Comparison of ENCODE assay signal across 28 mouse cellular contexts in the genomic region with DNA sequence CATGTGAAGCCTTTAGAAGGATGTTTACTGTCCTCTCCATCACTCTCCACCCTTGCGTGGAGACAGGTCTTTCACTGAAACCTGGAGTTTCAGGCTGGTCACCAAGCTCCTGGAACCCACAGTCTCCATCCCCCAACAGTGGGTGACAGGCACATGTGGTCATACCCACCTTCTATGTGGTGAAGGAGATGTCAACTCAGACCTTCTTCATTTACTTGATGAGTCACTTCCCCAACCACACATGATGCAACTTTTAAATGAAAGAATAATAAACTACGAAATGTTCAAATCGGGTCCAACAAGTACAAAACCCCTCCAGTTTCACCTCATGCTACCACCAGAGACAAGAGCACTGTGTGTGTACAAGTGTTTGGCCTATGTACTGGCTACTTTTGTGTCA. TPM values are rescaled to one million over a fixed set of nuclear protein-coding genes. Genes with fewer than 3 reads are reported as not detected.
DNase-seq lines count a peak whose midpoint lies in the region; ATAC-seq and TF ChIP-seq lines count a peak whose summit lies in the region.
"Had no signal": no experiment of that assay in that cellular context is flagged by ENCODE, and none has a peak within 500 bp of the region (broad histone marks: within the 10 kb centered on the region; RNA-seq: fewer than 3 reads in every experiment).

No protein-coding gene starts in this region.

- TF ChIP-seq POLR2A in CH12.LX (IDR thresholded peaks at IDR 0.05; ENCODE audit: low read depth, low read length): no peak
- no peak for TF ChIP-seq POLR2A in myocyte (IDR thresholded peaks at IDR 0.05; ENCODE audit: insufficient read length, low read depth)

- H3K4me2 ChIP-seq in CH12.LX (ENCODE audit: insufficient read depth, low read depth, poor library complexity, severe bottlenecking): peak overlapping the region; percentile 42; the same call in 1 of the 2 replicates
- peak overlapping the region; percentile 8 for H3K4me2 ChIP-seq in myocyte (ENCODE audit: low read depth)
- no peak overlapping the region for H3K4me2 ChIP-seq in hindbrain, embryonic 16.5 days (ENCODE audit: low read length)
- H3K4me2 ChIP-seq: heart, embryonic 15.5 days; hindbrain, embryonic 15.5 days; limb, embryonic 13.5 days; lung, embryonic 14.5 days; midbrain, embryonic 12.5 days; neural tube, embryonic 12.5 days had no signal

- H3K4me1 ChIP-seq in CH12.LX (ENCODE audit: control insufficient read depth in 1 of 2, insufficient read depth in 2 of 2): peaks cover 6 to 62% of the 10 kb centered on the region in 2 experiments
- H3K4me1 ChIP-seq in hindbrain, embryonic 16.5 days (ENCODE audit: control insufficient read depth, insufficient read depth, low read depth, low read length): peaks cover 18% of the 10 kb centered on the region

- intact Hi-C loops in gastrocnemius, postnatal 36 days (cut with DNase I): no loop called here
- intact Hi-C loops in heart, postnatal 14 days (cut with DNase I): no loop called here

- H3K4me3 ChIP-seq in CH12.LX (replicated peaks in 1 of 3; ENCODE audit: low read depth in 2 of 3, low read length in 2 of 3, poor library complexity in 1 of 3) (no peak overlapping the region), myocyte (no peak overlapping the region)
- no peak overlapping the region for H3K4me3 ChIP-seq in hindbrain, embryonic 16.5 days (ENCODE audit: low read length)
- H3K4me3 ChIP-seq: embryonic facial prominence, embryonic 10.5 days; forebrain, embryonic 10.5 days; heart, adult 2 months; heart, embryonic 15.5 days; hindbrain, embryonic 15.5 days; limb, embryonic 13.5 days; midbrain, embryonic 12.5 days; neural tube, embryonic 12.5 days had no signal

- H3ac ChIP-seq in myocyte (ENCODE audit: control insufficient read depth, insufficient read length): no peak overlapping the region

- ATAC-seq in hindbrain, embryonic 16.5 days: no peak
- ATAC-seq: CD4-positive, CD25-positive, alpha-beta regulatory T cell, adult 4 months; forebrain, embryonic 16.5 days; intestine, postnatal 0 days; Patski had no signal

- H3K9ac ChIP-seq in CH12.LX (ENCODE audit: insufficient read depth, low read depth): no peak overlapping the region
- H3K9ac ChIP-seq in hindbrain, embryonic 16.5 days (ENCODE audit: low read depth, low read length): no peak overlapping the region
- H3K9ac ChIP-seq: heart, embryonic 15.5 days; hindbrain, embryonic 15.5 days; limb, embryonic 13.5 days; liver, embryonic 14.5 days; lung, embryonic 14.5 days; midbrain, embryonic 12.5 days; neural tube, embryonic 12.5 days had no signal

- dilution Hi-C loops in CH12.LX (cut with MboI; ENCODE audit: extremely low pct_ligation_motif_present, extremely low pct_unique_long_range_greater_than_20kb, low sequenced_read_pairs): no loop called here

- TF ChIP-seq EP300 in CH12.LX (IDR thresholded peaks at IDR 0.05; ENCODE audit: low read length): peak; percentile 20; the same call in 1 of the 2 replicates

- TF ChIP-seq RAD21 in CH12.LX (IDR thresholded peaks at IDR 0.05; ENCODE audit: low read depth, low read length): no peak

- H3K79me2 ChIP-seq in CH12.LX (replicated peaks; ENCODE audit: control insufficient read depth, extremely low read depth, insufficient read depth, poor library complexity, severe bottlenecking) (peaks cover 62% of the 10 kb centered on the region), myocyte (ENCODE audit: control insufficient read depth, insufficient read depth) (peaks cover 27% of the 10 kb centered on the region)

- TF ChIP-seq CTCF in CH12.LX (conservative IDR thresholded peaks at IDR 0.05 in 1 of 2, IDR thresholded peaks at IDR 0.05 in 1 of 2; ENCODE audit: low read depth in 2 of 2, low read length in 2 of 2): no peak

- in situ Hi-C loops in CH12.LX (cut with MboI; ENCODE audit: low pct_ligation_motif_present, low pct_unique_long_range_greater_than_20kb, low sequenced_read_pairs): no loop called here

- H3K36me3 ChIP-seq in CH12.LX (replicated peaks in 1 of 2; ENCODE audit: control insufficient read depth in 1 of 2, insufficient read depth in 1 of 2, low read length in 1 of 2) (peaks cover 12 to 44% of the 10 kb centered on the region in 2 experiments), myocyte (ENCODE audit: control insufficient read depth, insufficient read depth) (peaks cover 30% of the 10 kb centered on the region)
- H3K36me3 ChIP-seq in hindbrain, embryonic 16.5 days (ENCODE audit: control insufficient read depth, insufficient read depth, low read length): peaks cover 4% of the 10 kb centered on the region; the same call in 1 of the 2 replicates

- H3K27me3 ChIP-seq in CH12.LX (replicated peaks) (no peaks in the 10 kb centered on the region), myocyte (ENCODE audit: control insufficient read depth, insufficient read depth, insufficient read length) (no peaks in the 10 kb centered on the region)
- H3K27me3 ChIP-seq in hindbrain, embryonic 16.5 days (replicated peaks; ENCODE audit: control insufficient read depth, insufficient read depth, low read length): no peaks in the 10 kb centered on the region
- H3K27me3 ChIP-seq: heart, embryonic 15.5 days; hindbrain, embryonic 15.5 days; limb, embryonic 13.5 days; midbrain, embryonic 12.5 days; neural tube, embryonic 12.5 days; Patski had no signal

- H3K27ac ChIP-seq in CH12.LX (ENCODE audit: insufficient read depth, low read depth): peak overlapping the region; percentile 78
- no peak overlapping the region for H3K27ac ChIP-seq in hindbrain, embryonic 16.5 days (ENCODE audit: low read depth, low read length)
- H3K27ac ChIP-seq: embryonic facial prominence, embryonic 10.5 days; forebrain, embryonic 10.5 days; heart, adult 2 months; heart, embryonic 15.5 days; hindbrain, embryonic 15.5 days; limb, embryonic 13.5 days; liver, embryonic 14.5 days; midbrain, embryonic 12.5 days; neural tube, embryonic 12.5 days had no signal

- peak; percentile 37 for DNase-seq in 3T3-L1 (ENCODE audit: low read depth, low spot score)
- peak; percentile 57 for DNase-seq in CH12.LX (ENCODE audit: extremely low read depth)
- DNase-seq in induced T-regulatory cell, adult 2 months (ENCODE audit: low read depth): peak; percentile 39
- DNase-seq in gastrocnemius, postnatal 36 days: no peak
- DNase-seq in heart, postnatal 14 days: no peak
- DNase-seq: cerebellum, adult 8-10 months; gastrocnemius, postnatal 10 days; heart, adult 2 months; kidney, postnatal 25 days; lung, embryonic 14.5 days; lung, postnatal 4 days; retina, postnatal 1 day; right cerebral cortex, postnatal 25 days; spleen, adult 18-20 months had no signal

- WGBS in hindbrain, embryonic 16.5 days: 94% methylated on average over 3 of the region's 3 CpGs

- H3K9me3 ChIP-seq in CH12.LX (replicated peaks; ENCODE audit: low read length): peaks cover 6% of the 10 kb centered on the region
- H3K9me3 ChIP-seq in hindbrain, embryonic 16.5 days (ENCODE audit: control insufficient read depth, low read length): no peaks in the 10 kb centered on the region
- H3K9me3 ChIP-seq: embryonic facial prominence, embryonic 10.5 days; heart, embryonic 15.5 days; hindbrain, embryonic 15.5 days; limb, embryonic 13.5 days; midbrain, embryonic 12.5 days; neural tube, embryonic 12.5 days had no signal

TF ChIP-seq in CH12.LX, 34 proteins besides CTCF, POLR2A, EP300 and RAD21:
- peak; percentile 70 for TF ChIP-seq BHLHE40 (IDR thresholded peaks at IDR 0.05; ENCODE audit: low read depth, low read length)
- no peak for TF ChIP-seq ZNF384 (IDR thresholded peaks at IDR 0.05; ENCODE audit: low read depth, low read length)
- no peak for TF ChIP-seq PAX5 (IDR thresholded peaks at IDR 0.05; ENCODE audit: low read length)
- TF ChIP-seq SMC3 (IDR thresholded peaks at IDR 0.05; ENCODE audit: low read depth, low read length): no peak
- no peak for TF ChIP-seq RCOR1 (conservative IDR thresholded peaks at IDR 0.05; ENCODE audit: low read depth, low read length)
- TF ChIP-seq ETS1 (conservative IDR thresholded peaks at IDR 0.05; ENCODE audit: low read depth, low read length): peak; percentile 61
- TF ChIP-seq MAZ (IDR thresholded peaks at IDR 0.05; ENCODE audit: low read depth, low read length): no peak
- peak; percentile 37; the same call in 1 of the 2 replicates for TF ChIP-seq JUN (IDR thresholded peaks at IDR 0.05; ENCODE audit: insufficient read depth, low read depth, low read length)

TF ChIP-seq in myocyte, 11 proteins besides CTCF, POLR2A, EP300 and RAD21:
- TF ChIP-seq CEBPB (IDR thresholded peaks at IDR 0.05; ENCODE audit: insufficient read depth, poor library complexity, severe bottlenecking) (peak; percentile 79), TCF3 (IDR thresholded peaks at IDR 0.05; ENCODE audit: insufficient read length, low read depth) (no peak)

RNA-seq across cellular contexts. Expression of a gene that starts 5.1 kb away (rescaled TPM):
- total RNA-seq in CH12.LX (2012; rRNA removed) (25.7 and 29.0 TPM in 2 replicates), CH12.LX (2014; rRNA removed) (16.0 and 19.2 TPM in 2 replicates)
- polyA plus RNA-seq in CH12.LX (2012; ENCODE audit: insufficient read length, low read depth) (34.5 and 36.2 TPM in 2 replicates), myocyte (2012; fragmentation: generic; extraction: Trizol) (5.8 TPM)
- 10 to 100 TPM; 18.5 to 20.9 TPM for total RNA-seq in gastrocnemius, postnatal 36 days (2021)
- 48.6 and 58.3 TPM in 2 replicates for polyA plus RNA-seq in hindbrain, embryonic 16.5 days (2015; fragmentation: Nextera tagmentation; extraction: Ambion mirVana)
- 10 to 100 TPM; 21.5 to 23.8 TPM for total RNA-seq in heart, postnatal 14 days (2021)

Comparison
In these comparisons a context has a peak if more than half of its experiments do, and no peak if none do; other contexts are left out.
1. DNase-seq: peak in 3T3-L1 (single experiment), CH12.LX (single experiment) and induced T-regulatory cell, adult 2 months (single experiment); none in gastrocnemius, postnatal 36 days (0 of 2) and heart, postnatal 14 days (0 of 2).